Mouse (Mus musculus) testis, adult 2 months (tissue): ENCODE measurements around the gene Mgat2.

Source experiments
- CTCF ChIP-seq: fragments of 200-500 bp; IDR thresholded peaks from 2 replicates; pipeline ENCODE4 v1.5.1; 2012; ENCODE audit warnings: low read depth, mild to moderate bottlenecking, inconsistent platforms, low read length, moderate library complexity; ENCODE audit not compliant: control insufficient read depth, insufficient read depth, insufficient replicate concordance
- POLR2A ChIP-seq: fragments of 200-500 bp; IDR thresholded peaks from 2 replicates; pipeline ENCODE4 v1.6.1; 2012; ENCODE audit warnings: low read depth, mild to moderate bottlenecking, inconsistent platforms, low read length, moderate library complexity; ENCODE audit not compliant: control insufficient read depth

DNA sequence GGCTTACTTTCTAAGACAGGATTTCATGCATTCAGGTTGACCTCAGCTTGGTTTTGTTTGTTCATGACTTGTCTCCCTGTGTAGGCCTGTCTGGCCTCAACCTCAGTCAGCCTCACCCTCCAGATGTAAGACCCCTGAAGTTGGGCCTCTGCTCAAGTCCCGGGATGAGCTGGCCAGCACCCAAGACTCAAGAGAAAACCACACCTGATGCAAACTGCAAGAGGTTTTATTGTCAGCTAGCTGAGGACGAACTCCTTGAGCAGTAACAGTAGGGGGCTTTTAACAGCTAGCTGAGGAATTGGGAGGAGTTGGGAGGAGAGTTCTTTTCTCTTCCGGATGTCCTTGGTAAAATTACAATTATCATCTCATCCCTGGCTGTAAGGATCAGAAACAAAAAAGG lies 6.4 kb upstream of the Mgat2 start:
- TF ChIP-seq CTCF (no peak), POLR2A (no peak)
